Mouse (Mus musculus): ENCODE measurements around the gene Rnf152. TPM values are rescaled to one million over a fixed set of nuclear protein-coding genes. Genes with fewer than 3 reads are reported as not detected.

Gene Rnf152
- polyA plus RNA-seq (2014; fragmentation: Nextera tagmentation; extraction: Ambion mirVana), result 1.4 and 1.6 TPM in 2 replicates

DNA sequence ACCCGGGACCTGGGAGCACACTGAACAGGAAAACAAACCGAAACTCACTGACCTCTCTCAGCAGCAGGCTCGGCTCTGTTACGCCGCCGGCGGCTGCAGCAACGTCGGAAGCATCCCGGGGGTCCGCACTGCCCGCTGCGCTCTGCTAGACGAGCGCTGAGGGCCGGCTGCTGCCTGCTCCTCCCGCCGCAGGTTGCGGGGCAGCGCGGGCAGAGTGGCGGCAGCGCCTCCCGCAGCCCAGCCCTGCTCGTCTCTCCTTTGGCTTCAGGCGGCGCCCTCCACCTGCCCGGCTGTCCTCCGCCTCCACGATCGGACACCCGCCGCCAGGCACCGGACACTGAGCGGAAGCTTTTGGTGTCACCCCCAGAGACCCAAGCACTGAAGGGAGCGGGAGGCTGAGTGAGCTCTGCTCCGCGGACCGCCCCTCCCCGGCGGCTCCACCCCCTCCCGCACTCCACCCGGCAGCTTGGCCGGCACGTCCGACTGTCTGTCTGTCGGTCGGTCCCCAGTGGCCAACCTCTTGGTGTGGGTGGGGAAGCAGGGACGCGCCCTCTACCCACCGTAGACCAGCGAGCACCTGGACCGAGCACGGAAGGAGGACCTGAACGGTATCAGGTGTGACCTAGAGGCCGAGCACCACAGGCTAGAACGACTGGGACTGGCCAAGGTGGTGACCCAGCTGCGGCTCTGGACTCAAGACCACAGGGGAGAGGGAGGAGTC, at the start of gene Rnf152:
Gene Rnf152 (minus strand): TSS at position 420 of the 721 bp plus-strand sequence.
- no peaks in the 10 kb centered on the region for H3K36me3 ChIP-seq (ENCODE audit: control insufficient read depth, insufficient read depth, low read length)
- peak; percentile 77 for ATAC-seq (replicated peaks; ENCODE audit: low FRiP score)
- WGBS, result under 1% methylated on average over 54 of the region's 58 CpGs
- H3K9me3 ChIP-seq (ENCODE audit: control insufficient read depth, low read length), result no peaks in the 10 kb centered on the region
- H3K4me1 ChIP-seq (replicated peaks; ENCODE audit: control insufficient read depth, insufficient read depth, low read length), result no peaks in the 10 kb centered on the region
- peaks cover 3% of the 10 kb centered on the region; the same call in 1 of the 2 replicates for H3K27me3 ChIP-seq (ENCODE audit: control insufficient read depth, insufficient read depth, low read length)
- peak within 1 kb of the TSS; percentile 68 for H3K4me2 ChIP-seq (ENCODE audit: low read depth, low read length, severe bottlenecking)
- H3K4me3 ChIP-seq (ENCODE audit: low read depth, low read length), result peak within 1 kb of the TSS; percentile 66
- DNase-seq (ENCODE audit: low spot score), result peak; percentile 77
- peak within 1 kb of the TSS; percentile 74 for H3K9ac ChIP-seq (ENCODE audit: low read length)
- H3K27ac ChIP-seq (ENCODE audit: low read depth, low read length), result no peak within 1 kb of the TSS

DNA sequence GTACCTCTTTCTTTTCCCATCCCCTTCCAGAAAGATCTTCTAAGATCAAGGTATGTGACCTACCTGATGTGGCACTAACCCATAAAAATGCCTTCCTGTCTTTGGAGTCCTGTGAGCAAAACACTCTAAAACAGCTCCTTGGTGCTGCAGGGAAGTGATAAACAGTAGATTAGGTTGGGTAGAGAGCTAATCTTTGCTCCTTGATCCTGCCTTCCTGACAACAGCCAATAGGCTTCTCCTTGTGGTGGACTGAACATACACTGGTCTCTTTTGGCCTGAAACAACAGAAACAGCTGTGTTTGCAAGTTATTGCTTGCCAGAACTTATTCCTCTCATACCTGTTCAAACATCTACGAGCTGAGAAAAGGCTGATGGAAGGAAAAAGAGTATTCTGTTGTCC, 46.3 kb upstream of the Rnf152 start:
- H3K4me2 ChIP-seq (ENCODE audit: low read depth, low read length, severe bottlenecking), result no peak overlapping the region
- DNase-seq (ENCODE audit: low spot score) (no peak), ATAC-seq (replicated peaks; ENCODE audit: low FRiP score) (no peak)
- no peak overlapping the region for H3K4me3 ChIP-seq (ENCODE audit: low read depth, low read length)
- no peaks in the 10 kb centered on the region for H3K27me3 ChIP-seq (ENCODE audit: control insufficient read depth, insufficient read depth, low read length)
- H3K4me1 ChIP-seq (replicated peaks; ENCODE audit: control insufficient read depth, insufficient read depth, low read length), result no peaks in the 10 kb centered on the region
- 80% methylated on average over 1 of the region's 1 CpGs for WGBS
- H3K9ac ChIP-seq (ENCODE audit: low read length), result no peak overlapping the region
- H3K27ac ChIP-seq (ENCODE audit: low read depth, low read length), result no peak overlapping the region
- no peaks in the 10 kb centered on the region for H3K9me3 ChIP-seq (ENCODE audit: control insufficient read depth, low read length)
- H3K36me3 ChIP-seq (ENCODE audit: control insufficient read depth, insufficient read depth, low read length), result no peaks in the 10 kb centered on the region

DNA sequence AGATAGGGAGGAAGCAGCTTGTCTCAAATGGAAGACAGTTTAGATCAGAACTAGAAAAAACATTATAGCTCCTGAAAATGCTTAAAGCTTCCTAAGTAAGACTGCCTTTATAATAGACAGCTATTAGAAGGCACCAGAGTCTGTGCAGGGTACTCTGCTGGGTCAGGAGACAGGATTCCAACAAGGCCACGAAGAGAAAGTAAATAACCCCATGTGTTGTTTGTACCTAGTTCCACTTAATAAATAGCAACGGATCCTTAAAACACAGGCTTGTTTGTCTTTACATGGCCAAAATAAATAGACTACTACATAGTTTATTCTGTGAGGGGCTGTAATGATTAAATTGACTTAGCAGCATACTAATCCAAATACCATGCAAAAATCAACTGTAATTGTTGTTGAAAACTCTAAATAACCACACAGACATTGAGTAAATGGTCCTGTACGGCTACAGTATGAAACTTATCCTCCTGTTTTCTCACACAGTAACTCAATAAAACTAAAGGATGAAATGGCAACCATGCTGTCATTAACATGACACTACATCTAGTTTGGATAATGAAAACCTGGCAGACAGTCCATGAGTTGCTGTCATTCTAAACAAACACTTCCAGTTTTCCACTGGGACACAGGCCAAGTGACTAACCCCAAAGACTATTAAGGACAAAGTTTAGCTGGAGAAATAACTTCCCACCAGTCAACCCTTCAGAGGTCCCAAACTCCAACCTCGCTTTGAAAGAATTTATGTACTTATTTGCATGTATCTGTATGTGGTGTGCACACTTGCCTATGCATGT, 27.8 kb upstream of the Rnf152 start:
- H3K4me3 ChIP-seq (ENCODE audit: low read depth, low read length), result no peak overlapping the region
- DNase-seq (ENCODE audit: low spot score) (no peak), ATAC-seq (replicated peaks; ENCODE audit: low FRiP score) (no peak)
- WGBS, result 85% methylated on average over 4 of the region's 4 CpGs
- no peaks in the 10 kb centered on the region for H3K4me1 ChIP-seq (replicated peaks; ENCODE audit: control insufficient read depth, insufficient read depth, low read length)
- H3K4me2 ChIP-seq (ENCODE audit: low read depth, low read length, severe bottlenecking), result no peak overlapping the region
- no peaks in the 10 kb centered on the region for H3K9me3 ChIP-seq (ENCODE audit: control insufficient read depth, low read length)
- no peaks in the 10 kb centered on the region for H3K36me3 ChIP-seq (ENCODE audit: control insufficient read depth, insufficient read depth, low read length)
- H3K9ac ChIP-seq (ENCODE audit: low read length), result no peak overlapping the region
- H3K27ac ChIP-seq (ENCODE audit: low read depth, low read length), result no peak overlapping the region
- H3K27me3 ChIP-seq (ENCODE audit: control insufficient read depth, insufficient read depth, low read length), result no peaks in the 10 kb centered on the region

DNA sequence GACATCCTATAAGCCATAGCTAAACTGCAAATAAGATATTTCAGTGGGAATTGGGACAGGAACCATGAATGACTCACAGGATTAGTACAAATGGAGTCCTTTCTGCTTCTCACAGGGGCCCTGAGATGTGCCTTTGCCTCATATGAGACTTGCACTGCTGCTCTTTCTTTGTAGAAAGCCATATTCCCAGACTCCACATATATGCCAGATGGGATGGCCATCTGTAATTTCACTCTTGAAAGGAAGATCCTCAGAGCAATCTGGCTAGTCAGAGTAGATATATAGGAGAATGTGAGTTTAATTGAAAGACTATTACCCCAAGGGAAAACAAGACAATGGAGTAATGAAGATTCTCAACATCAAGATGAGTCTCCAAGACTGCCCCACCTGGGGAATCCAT, 21.0 kb upstream of the Rnf152 start:
- H3K4me3 ChIP-seq (ENCODE audit: low read depth, low read length), result no peak overlapping the region
- no peak overlapping the region for H3K27ac ChIP-seq (ENCODE audit: low read depth, low read length)
- no peak for ATAC-seq (replicated peaks; ENCODE audit: low FRiP score)
- no peak overlapping the region for H3K9ac ChIP-seq (ENCODE audit: low read length)
- DNase-seq (ENCODE audit: low spot score), result no peak
- H3K36me3 ChIP-seq (ENCODE audit: control insufficient read depth, insufficient read depth, low read length), result no peaks in the 10 kb centered on the region
- no peaks in the 10 kb centered on the region for H3K9me3 ChIP-seq (ENCODE audit: control insufficient read depth, low read length)
- H3K4me1 ChIP-seq (replicated peaks; ENCODE audit: control insufficient read depth, insufficient read depth, low read length), result no peaks in the 10 kb centered on the region
- no peak overlapping the region for H3K4me2 ChIP-seq (ENCODE audit: low read depth, low read length, severe bottlenecking)
- no peaks in the 10 kb centered on the region for H3K27me3 ChIP-seq (ENCODE audit: control insufficient read depth, insufficient read depth, low read length)

DNA sequence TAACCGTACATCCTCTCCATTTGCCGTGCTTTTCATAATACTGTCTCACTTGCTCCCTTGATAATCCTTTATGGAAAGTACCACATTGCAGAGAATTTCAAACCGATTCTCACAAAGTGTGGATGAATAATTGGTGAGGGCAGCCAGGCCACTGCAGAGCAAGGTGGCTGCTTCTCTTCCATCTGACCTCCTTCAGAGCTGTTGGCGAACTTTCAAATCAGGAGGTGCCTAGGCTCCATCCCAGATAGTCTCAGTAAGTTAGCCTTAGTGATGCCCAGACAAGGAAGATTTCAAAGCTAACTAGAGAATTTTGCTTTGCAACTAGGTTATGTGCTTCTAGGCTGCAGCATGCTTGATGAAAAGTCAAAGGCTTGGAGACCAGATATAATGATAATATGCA, 18.1 kb upstream of the Rnf152 start:
- 95% methylated on average over 4 of the region's 4 CpGs for WGBS
- ATAC-seq (replicated peaks; ENCODE audit: low FRiP score), result no peak
- H3K27me3 ChIP-seq (ENCODE audit: control insufficient read depth, insufficient read depth, low read length), result no peaks in the 10 kb centered on the region

DNA sequence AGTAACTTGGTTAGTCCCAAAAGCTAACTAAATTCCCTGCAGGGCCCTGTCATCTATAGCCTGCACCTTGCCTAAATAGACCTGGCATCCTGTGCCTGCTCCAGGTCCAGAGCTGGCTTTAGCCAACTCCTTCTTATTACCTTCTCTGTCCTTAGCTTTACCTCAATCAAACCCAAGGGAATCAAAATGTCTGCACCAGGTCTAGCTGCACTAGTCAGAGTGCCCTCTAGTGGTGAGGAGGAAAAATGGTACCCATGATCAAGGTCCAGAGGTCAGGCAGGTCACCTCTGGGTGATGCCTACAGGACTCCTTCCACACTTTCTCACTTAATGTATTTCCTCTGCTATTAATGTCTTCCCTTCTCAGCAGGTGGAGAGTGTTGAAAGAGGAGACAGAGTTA, 6.2 kb upstream of the Rnf152 start:
- no peak overlapping the region for H3K4me2 ChIP-seq (ENCODE audit: low read depth, low read length, severe bottlenecking)
- H3K36me3 ChIP-seq (ENCODE audit: control insufficient read depth, insufficient read depth, low read length), result no peaks in the 10 kb centered on the region
- H3K4me1 ChIP-seq (replicated peaks; ENCODE audit: control insufficient read depth, insufficient read depth, low read length), result no peaks in the 10 kb centered on the region
- no peaks in the 10 kb centered on the region for H3K9me3 ChIP-seq (ENCODE audit: control insufficient read depth, low read length)
- H3K9ac ChIP-seq (ENCODE audit: low read length), result no peak overlapping the region
- H3K27ac ChIP-seq (ENCODE audit: low read depth, low read length), result no peak overlapping the region
- DNase-seq (ENCODE audit: low spot score), result no peak
- no peak for ATAC-seq (replicated peaks; ENCODE audit: low FRiP score)
- H3K27me3 ChIP-seq (ENCODE audit: control insufficient read depth, insufficient read depth, low read length), result no peaks in the 10 kb centered on the region
- H3K4me3 ChIP-seq (ENCODE audit: low read depth, low read length), result no peak overlapping the region

More for the DNA sequence above, 18.1 kb upstream of the Rnf152 start:
- Histone ChIP-seq H3K27ac (ENCODE audit: low read depth, low read length) (no peak overlapping the region), H3K4me3 (ENCODE audit: low read depth, low read length) (no peak overlapping the region), H3K4me1 (replicated peaks; ENCODE audit: control insufficient read depth, insufficient read depth, low read length) (no peaks in the 10 kb centered on the region), H3K9ac (ENCODE audit: low read length) (no peak overlapping the region), H3K4me2 (ENCODE audit: low read depth, low read length, severe bottlenecking) (no peak overlapping the region), H3K36me3 (ENCODE audit: control insufficient read depth, insufficient read depth, low read length) (no peaks in the 10 kb centered on the region), H3K9me3 (ENCODE audit: control insufficient read depth, low read length) (no peaks in the 10 kb centered on the region)
- DNase-seq (ENCODE audit: low spot score), result no peak

DNA sequence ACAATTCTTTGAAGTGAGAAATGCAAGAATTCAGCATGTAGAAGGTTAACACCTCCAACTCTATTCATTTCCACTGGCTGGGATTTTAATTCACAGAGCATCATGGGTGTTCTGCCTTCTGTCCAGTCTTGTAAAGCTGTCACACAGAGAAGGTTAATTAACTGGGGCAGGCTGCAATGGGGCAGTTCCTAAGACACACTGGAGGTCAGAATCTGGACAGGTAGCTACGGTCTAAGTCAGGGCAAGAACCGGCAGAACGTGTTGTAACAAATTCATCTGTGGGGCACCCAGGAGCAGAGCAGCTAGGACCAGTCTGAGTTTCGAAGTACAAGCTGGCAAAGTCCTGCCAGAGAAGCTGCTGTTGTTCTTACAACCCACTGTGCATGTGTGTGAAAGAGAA, 2.4 kb upstream of the Rnf152 start:
- ATAC-seq (replicated peaks; ENCODE audit: low FRiP score), result no peak
- Histone ChIP-seq H3K9me3 (ENCODE audit: control insufficient read depth, low read length) (no peaks in the 10 kb centered on the region), H3K36me3 (ENCODE audit: control insufficient read depth, insufficient read depth, low read length) (no peaks in the 10 kb centered on the region), H3K9ac (ENCODE audit: low read length) (no peak overlapping the region), H3K27me3 (ENCODE audit: control insufficient read depth, insufficient read depth, low read length) (peaks cover 3% of the 10 kb centered on the region; the same call in 1 of the 2 replicates), H3K4me1 (replicated peaks; ENCODE audit: control insufficient read depth, insufficient read depth, low read length) (no peaks in the 10 kb centered on the region), H3K4me2 (ENCODE audit: low read depth, low read length, severe bottlenecking) (no peak overlapping the region), H3K4me3 (ENCODE audit: low read depth, low read length) (no peak overlapping the region), H3K27ac (ENCODE audit: low read depth, low read length) (no peak overlapping the region)
- WGBS, result 45% methylated on average over 4 of the region's 4 CpGs
- no peak for DNase-seq (ENCODE audit: low spot score)

DNA sequence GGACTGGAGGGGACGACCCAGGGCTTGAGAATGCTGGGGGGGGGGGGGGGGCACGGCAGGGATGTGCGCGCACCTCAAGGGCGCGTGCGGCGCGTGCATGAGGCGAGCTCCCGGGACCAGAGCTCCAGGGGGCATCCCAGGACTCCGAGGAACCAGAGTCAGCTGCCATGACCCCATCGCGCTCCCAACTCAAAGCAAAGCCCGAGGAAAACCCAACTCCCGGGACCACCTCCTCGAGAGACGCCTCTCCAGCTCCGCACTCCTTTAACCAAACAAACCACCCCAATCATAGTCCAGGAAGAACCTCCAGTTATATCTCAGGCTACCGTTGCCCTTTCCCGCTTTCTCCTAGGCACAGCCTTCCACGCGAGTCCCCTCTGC, 610 bp downstream of the Rnf152 start:
- peak; percentile 67 for DNase-seq (ENCODE audit: low spot score)
- H3K9me3 ChIP-seq (ENCODE audit: control insufficient read depth, low read length), result no peaks in the 10 kb centered on the region

More for the DNA sequence above, 610 bp downstream of the Rnf152 start:
- Histone ChIP-seq H3K9ac (ENCODE audit: low read length) (peak overlapping the region; percentile 74), H3K4me3 (ENCODE audit: low read depth, low read length) (peak overlapping the region; percentile 66), H3K4me2 (ENCODE audit: low read depth, low read length, severe bottlenecking) (peak overlapping the region; percentile 68), H3K4me1 (replicated peaks; ENCODE audit: control insufficient read depth, insufficient read depth, low read length) (no peaks in the 10 kb centered on the region), H3K36me3 (ENCODE audit: control insufficient read depth, insufficient read depth, low read length) (no peaks in the 10 kb centered on the region), H3K27ac (ENCODE audit: low read depth, low read length) (no peak overlapping the region), H3K27me3 (ENCODE audit: control insufficient read depth, insufficient read depth, low read length) (peaks cover 3% of the 10 kb centered on the region; the same call in 1 of the 2 replicates)
- 0% methylated on average over 13 of the region's 23 CpGs for WGBS
- ATAC-seq (replicated peaks; ENCODE audit: low FRiP score), result peak; percentile 43; the same call in 1 of the 2 replicates

Data from forebrain, embryonic 11.5 days (tissue).